Mouse (Mus musculus): ENCODE data around the gene Ppm1f. TPM values are rescaled to one million over a fixed set of nuclear protein-coding genes. Genes with fewer than 3 reads are reported as not detected.
"Not testable (repeated sequence)": the region's sequence is repeated elsewhere in the genome, so short reads cannot be mapped to it uniquely, and the experiment has no call there.

The Ppm1f gene
- polyA plus RNA-seq, 1 experiment from 2014 or later: 29.2 TPM

DNA sequence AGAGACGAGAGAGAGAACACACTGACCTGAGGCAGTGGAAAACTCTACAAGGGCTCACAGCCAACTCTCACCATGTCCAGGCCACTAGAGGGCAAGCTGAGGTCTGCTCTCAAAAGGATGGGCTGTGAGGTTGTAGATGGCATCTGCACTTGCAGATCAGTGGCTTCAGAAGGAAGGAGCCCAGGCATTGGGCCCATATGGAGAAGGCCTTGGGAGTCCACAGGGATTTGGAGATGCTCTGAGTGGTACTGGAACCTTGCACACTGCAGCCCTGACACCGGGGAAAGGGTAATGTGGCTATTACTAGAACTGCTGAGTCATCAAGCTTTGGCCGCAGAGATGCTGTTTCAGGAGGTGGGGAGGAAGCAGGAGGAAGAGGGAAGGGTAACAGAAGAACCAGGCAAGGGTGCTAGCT is 24.8 kb downstream of the Ppm1f start:
- Histone ChIP-seq H3K9me3 (no peaks in the 10 kb centered on the region), H3K4me3 (no peak overlapping the region), H3K27me3 (ENCODE audit: insufficient read depth, poor library complexity, severe bottlenecking) (no peaks in the 10 kb centered on the region), H3K4me1 (no peaks in the 10 kb centered on the region), H3K27ac (no peak overlapping the region), H3K36me3 (peaks cover 89% of the 10 kb centered on the region)
- 65% methylated on average over 3 of the region's 3 CpGs for WGBS
- DNase-seq (ENCODE audit: low spot score): no peak

DNA sequence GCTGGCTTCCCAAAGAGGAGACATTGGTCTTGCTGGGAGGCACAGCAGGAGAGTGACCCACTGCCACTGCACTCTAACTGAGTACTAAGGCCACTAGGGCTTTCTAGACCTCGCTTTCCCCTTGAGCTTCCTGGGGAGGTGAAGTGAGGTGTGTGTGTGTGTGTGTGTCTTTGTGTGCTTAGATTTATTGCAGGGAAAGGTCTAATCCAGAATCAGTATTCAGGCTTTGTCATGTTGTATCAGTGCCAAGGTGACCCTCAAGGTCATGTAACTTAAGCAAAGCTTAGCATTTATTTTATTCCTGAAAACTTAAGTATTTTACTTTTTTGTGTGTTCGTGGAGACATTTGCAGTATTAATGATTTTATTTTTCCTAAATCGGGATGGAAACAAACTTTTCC is 28.2 kb downstream of the Ppm1f start:
- Histone ChIP-seq H3K9me3 (no peaks in the 10 kb centered on the region), H3K4me1 (no peaks in the 10 kb centered on the region), H3K36me3 (peaks cover 59% of the 10 kb centered on the region), H3K4me3 (no peak overlapping the region), H3K27me3 (ENCODE audit: insufficient read depth, poor library complexity, severe bottlenecking) (no peaks in the 10 kb centered on the region), H3K27ac (no peak overlapping the region)
- 87% methylated on average over 3 of the region's 3 CpGs for WGBS
- no peak for DNase-seq (ENCODE audit: low spot score)

DNA sequence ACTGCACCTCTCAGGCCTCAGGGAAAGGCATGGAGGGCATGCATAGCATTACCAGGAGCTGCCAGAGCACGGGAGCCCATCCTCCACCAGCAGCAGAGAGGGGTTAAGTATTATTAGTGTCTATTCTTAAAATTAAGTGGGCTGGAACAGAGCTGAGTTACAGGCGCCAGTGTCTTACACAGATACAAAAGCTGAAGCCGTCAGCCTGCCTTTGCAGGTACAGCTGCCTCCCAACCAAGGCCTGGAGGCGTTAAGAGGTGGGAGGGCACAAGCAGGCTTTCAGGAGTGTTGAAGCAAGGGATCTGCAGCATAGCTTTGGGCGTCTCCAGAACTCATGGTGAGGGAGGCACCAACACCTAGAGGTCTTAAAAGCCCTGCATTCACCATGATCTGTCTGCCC is 30.3 kb downstream of the Ppm1f start:
- 72% methylated on average over 5 of the region's 5 CpGs for WGBS
- Histone ChIP-seq H3K27me3 (ENCODE audit: insufficient read depth, poor library complexity, severe bottlenecking) (no peaks in the 10 kb centered on the region), H3K9me3 (no peaks in the 10 kb centered on the region), H3K36me3 (peaks cover 41% of the 10 kb centered on the region), H3K4me3 (no peak overlapping the region), H3K27ac (no peak overlapping the region), H3K4me1 (no peaks in the 10 kb centered on the region)
- DNase-seq (ENCODE audit: low spot score): no peak

DNA sequence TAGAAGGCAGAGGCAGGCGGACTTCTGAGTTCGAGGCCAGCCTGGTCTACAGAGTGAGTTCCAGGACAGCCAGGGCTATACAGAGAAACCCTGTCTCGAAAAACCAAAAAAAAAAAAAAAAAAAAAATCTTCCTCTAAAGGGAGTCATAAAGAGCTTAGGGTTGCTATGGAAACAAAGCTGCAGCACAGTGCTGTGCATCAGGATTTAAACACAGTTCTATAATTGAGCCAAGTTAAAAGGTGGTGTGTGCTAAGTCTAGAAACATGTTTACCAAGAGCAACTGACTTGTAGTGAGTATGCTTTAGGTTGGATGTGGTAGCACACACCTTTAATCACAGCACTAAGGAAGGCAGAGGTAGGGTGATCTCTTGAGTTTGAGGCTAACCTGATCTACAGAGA is 32.6 kb downstream of the Ppm1f start:
- H3K36me3 ChIP-seq: peaks cover 20% of the 10 kb centered on the region
- not testable (repeated sequence) for H3K4me3 ChIP-seq; H3K4me1 ChIP-seq; H3K9me3 ChIP-seq; H3K27ac ChIP-seq; DNase-seq (ENCODE audit: low spot score); H3K27me3 ChIP-seq (ENCODE audit: insufficient read depth, poor library complexity, severe bottlenecking)
- WGBS: 83% methylated on average over 3 of the region's 3 CpGs

DNA sequence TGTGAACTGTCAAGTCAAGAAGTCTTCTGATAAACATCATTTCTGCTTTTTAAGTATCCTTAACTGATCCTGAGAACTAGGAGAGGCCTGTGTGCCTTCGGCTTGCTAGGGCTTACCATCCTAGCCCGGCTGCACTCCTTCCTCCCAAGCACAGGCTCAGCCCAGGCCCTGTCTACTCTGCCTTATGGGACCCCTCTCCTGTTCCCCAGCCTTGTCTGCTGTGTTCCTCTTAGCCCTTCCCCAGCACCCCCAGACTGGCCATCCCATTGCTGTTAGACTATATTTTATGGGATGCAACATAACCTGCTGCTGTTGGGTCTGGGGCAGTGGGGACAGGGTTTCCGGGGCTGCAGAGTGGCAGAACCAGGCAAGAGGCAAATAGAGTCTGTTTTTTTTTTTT is 34.1 kb downstream of the Ppm1f start:
- DNase-seq (ENCODE audit: low spot score): peak; percentile 54
- no peak overlapping the region for H3K27ac ChIP-seq
- WGBS: 84% methylated on average over 3 of the region's 3 CpGs
- no peaks in the 10 kb centered on the region for H3K9me3 ChIP-seq
- H3K36me3 ChIP-seq: peaks cover 9% of the 10 kb centered on the region
- H3K4me1 ChIP-seq: no peaks in the 10 kb centered on the region
- H3K27me3 ChIP-seq (ENCODE audit: insufficient read depth, poor library complexity, severe bottlenecking): no peaks in the 10 kb centered on the region
- no peak overlapping the region for H3K4me3 ChIP-seq

DNA sequence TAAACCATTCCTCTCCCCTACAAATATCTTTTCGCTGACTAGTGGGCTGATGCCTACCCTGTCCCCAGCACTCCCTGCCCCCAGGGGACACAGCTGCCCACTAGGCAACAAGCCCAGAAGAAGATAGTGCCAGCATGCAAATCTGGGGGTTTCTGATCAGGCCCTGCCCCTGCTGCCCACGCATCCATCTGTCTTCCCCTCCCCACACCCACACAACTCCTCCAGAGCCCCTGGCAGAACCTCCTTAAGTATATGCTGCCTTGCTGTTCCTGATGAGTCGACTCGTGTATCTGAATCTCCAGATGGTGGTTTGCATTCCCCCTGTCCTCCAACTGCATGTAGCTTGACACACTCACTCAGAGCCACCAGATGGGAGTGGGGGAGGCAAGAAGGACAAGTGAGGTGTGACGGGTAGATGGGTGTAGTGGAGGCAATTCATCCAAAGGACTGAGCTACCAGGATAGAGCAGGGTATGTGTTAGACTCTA is 34.6 kb downstream of the Ppm1f start:
- 78% methylated on average over 5 of the region's 5 CpGs for WGBS
- Histone ChIP-seq H3K9me3 (no peaks in the 10 kb centered on the region), H3K27me3 (ENCODE audit: insufficient read depth, poor library complexity, severe bottlenecking) (no peaks in the 10 kb centered on the region), H3K4me1 (no peaks in the 10 kb centered on the region), H3K4me3 (no peak overlapping the region), H3K27ac (no peak overlapping the region), H3K36me3 (peaks cover 4% of the 10 kb centered on the region; the same call in 1 of the 2 replicates)
- DNase-seq (ENCODE audit: low spot score): peak; percentile 71

DNA sequence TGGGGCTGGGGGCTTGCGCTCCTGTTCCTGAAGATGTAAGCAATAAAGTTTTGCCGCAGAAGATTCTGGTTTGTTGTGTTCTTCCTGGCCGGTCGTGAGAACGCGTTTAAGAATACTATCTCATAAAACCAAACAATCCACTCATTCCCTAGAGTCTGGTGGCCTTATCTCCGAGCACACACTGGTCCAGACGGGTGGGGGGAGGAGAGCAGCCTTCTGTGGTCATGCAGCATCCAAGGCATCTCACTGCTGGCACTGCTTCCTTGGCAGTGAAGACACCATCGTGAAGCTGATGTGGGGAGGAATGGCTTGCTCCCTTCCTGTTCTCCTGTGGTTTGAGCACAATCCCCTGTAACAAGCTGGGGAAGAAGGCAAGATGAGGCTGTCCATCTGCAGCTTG is 43.3 kb downstream of the Ppm1f start:
- no peaks in the 10 kb centered on the region for H3K4me1 ChIP-seq
- no peak overlapping the region for H3K4me3 ChIP-seq
- H3K9me3 ChIP-seq: peaks cover 5% of the 10 kb centered on the region; the same call in 1 of the 2 replicates
- no peaks in the 10 kb centered on the region for H3K36me3 ChIP-seq
- no peak for DNase-seq (ENCODE audit: low spot score)
- WGBS: 84% methylated on average over 9 of the region's 9 CpGs
- no peak overlapping the region for H3K27ac ChIP-seq
- no peaks in the 10 kb centered on the region for H3K27me3 ChIP-seq (ENCODE audit: insufficient read depth, poor library complexity, severe bottlenecking)

DNA sequence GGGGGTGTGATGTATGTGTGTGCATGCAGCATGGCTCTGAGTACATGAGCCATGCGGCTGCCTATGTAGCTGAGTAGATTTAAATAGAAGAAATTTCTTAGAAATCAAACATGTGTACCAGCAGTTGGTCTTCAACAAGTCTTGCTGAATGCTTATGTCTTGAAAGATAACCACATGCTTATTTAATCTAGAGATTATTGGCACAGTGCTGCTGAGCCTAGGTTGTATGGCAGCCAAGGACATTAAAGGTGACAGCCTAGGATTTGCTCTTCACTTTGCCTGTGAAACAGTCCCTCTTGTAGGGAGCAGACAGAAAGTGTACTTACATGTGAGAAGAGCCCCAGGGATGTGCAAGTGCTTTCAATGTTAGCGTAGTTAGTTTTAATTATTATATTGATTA is 44.8 kb downstream of the Ppm1f start:
- no peaks in the 10 kb centered on the region for H3K36me3 ChIP-seq
- H3K27ac ChIP-seq: no peak overlapping the region
- H3K4me3 ChIP-seq: no peak overlapping the region
- DNase-seq (ENCODE audit: low spot score): no peak
- H3K27me3 ChIP-seq (ENCODE audit: insufficient read depth, poor library complexity, severe bottlenecking): no peaks in the 10 kb centered on the region
- H3K9me3 ChIP-seq: peaks cover 5% of the 10 kb centered on the region; the same call in 1 of the 2 replicates
- H3K4me1 ChIP-seq: no peaks in the 10 kb centered on the region
- 91% methylated on average over 2 of the region's 2 CpGs for WGBS

DNA sequence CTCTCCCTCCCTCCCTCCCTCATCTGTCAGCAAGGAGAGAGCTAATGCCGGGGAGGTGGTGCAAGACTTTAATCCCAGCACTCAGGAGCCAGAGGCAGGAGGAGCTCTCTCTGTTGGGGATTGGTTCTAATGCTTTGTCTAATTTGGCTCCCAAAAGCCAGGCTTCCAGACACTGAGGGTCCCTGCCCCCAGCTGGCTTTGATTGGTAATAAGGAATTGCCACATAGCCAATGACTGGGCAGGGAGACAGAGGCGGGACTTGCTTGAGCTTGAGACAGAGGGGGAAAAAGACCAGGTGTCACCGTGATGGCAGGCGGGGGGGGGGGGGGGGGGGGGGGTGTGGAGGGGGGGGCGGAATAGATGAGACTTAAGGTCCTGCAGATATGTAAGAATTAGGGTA is 62.3 kb downstream of the Ppm1f start:
- H3K36me3 ChIP-seq: no peaks in the 10 kb centered on the region
- H3K27me3 ChIP-seq (ENCODE audit: insufficient read depth, poor library complexity, severe bottlenecking): no peaks in the 10 kb centered on the region
- DNase-seq (ENCODE audit: low spot score): no peak
- 22% methylated on average over 3 of the region's 5 CpGs for WGBS
- H3K4me3 ChIP-seq: no peak overlapping the region
- H3K27ac ChIP-seq: no peak overlapping the region
- H3K9me3 ChIP-seq: no peaks in the 10 kb centered on the region
- no peaks in the 10 kb centered on the region for H3K4me1 ChIP-seq

DNA sequence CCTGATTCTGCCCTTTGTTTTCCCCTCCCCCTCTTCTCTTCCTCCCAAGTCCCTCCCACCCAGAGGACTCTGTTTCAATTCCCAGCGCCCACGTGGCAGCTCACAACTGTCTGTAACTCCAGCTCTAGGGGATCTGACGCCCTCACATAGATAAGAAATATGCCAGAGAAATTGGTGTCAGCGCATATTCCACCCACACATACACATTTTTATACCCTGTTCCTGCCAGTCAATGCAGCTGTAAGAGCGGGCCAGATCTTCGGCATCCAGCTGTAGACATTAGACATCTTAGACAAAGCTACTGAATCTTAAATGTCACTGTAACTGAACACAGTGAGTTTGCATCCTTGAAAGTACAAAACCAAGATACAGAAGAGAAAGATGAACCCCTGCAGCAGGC is 63.6 kb downstream of the Ppm1f start:
- no peak for DNase-seq (ENCODE audit: low spot score)
- H3K27me3 ChIP-seq (ENCODE audit: insufficient read depth, poor library complexity, severe bottlenecking): no peaks in the 10 kb centered on the region
- H3K27ac ChIP-seq: no peak overlapping the region
- H3K9me3 ChIP-seq: no peaks in the 10 kb centered on the region
- 85% methylated on average over 6 of the region's 6 CpGs for WGBS
- no peak overlapping the region for H3K4me3 ChIP-seq
- H3K36me3 ChIP-seq: no peaks in the 10 kb centered on the region
- no peaks in the 10 kb centered on the region for H3K4me1 ChIP-seq

DNA sequence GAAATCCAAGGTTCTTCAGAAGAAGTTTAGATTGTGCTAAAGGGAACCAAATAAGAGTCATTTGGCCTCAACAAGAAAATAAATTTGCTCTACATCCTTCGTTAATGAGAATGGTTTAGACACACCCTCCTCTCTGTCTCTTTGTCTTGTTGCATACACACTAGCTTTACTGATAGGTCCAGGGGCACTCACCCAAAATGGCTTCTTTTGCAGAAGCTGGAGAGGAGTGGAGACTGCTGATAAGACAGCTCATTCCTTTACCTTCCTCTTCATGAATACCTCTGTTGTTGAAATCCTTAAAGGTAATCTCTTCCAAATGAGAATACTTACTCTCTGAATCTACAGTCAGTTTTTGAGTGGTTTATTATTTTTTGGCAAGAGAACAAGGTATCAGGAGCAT is 68.9 kb downstream of the Ppm1f start:
- Histone ChIP-seq H3K9me3 (no peaks in the 10 kb centered on the region), H3K4me3 (no peak overlapping the region), H3K27ac (no peak overlapping the region), H3K36me3 (no peaks in the 10 kb centered on the region), H3K4me1 (no peaks in the 10 kb centered on the region), H3K27me3 (ENCODE audit: insufficient read depth, poor library complexity, severe bottlenecking) (no peaks in the 10 kb centered on the region)
- 55% methylated on average over 1 of the region's 1 CpGs for WGBS
- no peak for DNase-seq (ENCODE audit: low spot score)

DNA sequence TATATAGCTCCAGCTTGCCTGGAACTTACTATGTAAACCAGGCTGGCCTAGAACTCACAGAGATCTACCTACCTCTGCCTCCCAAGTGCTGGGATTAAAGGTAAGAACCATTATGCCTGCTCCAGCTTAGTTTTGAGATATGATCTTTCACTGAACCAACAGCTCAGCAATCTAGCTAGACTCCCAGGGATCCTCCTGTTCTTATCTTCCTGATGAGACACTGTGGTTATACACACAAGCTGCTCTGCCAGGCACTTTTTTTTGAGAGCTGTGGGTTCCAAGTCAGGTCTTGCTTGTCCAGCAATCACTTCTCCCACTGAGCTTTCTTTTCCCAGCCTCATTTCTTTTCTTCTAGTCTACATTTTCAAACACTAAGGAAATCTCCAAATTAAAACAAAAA is 70.0 kb downstream of the Ppm1f start:
- Histone ChIP-seq H3K4me3 (no peak overlapping the region), H3K9me3 (no peaks in the 10 kb centered on the region), H3K4me1 (no peaks in the 10 kb centered on the region), H3K36me3 (no peaks in the 10 kb centered on the region), H3K27me3 (ENCODE audit: insufficient read depth, poor library complexity, severe bottlenecking) (no peaks in the 10 kb centered on the region), H3K27ac (no peak overlapping the region)
- DNase-seq (ENCODE audit: low spot score): no peak
